Mouse (Mus musculus) neural tube, embryonic 10.5 days (tissue): ENCODE data around the gene Zfr2.
"Not testable (repeated sequence)": the region's sequence is repeated elsewhere in the genome, so short reads cannot be mapped to it uniquely, and the experiment has no call there.

Experiments
- DNase-seq: peaks from one replicate; pipeline ENCODE4 v3.0.0-alpha.2; 2017; ENCODE audit warnings: low spot score; ENCODE audit errors: extremely low spot score

Gene Zfr2

DNA sequence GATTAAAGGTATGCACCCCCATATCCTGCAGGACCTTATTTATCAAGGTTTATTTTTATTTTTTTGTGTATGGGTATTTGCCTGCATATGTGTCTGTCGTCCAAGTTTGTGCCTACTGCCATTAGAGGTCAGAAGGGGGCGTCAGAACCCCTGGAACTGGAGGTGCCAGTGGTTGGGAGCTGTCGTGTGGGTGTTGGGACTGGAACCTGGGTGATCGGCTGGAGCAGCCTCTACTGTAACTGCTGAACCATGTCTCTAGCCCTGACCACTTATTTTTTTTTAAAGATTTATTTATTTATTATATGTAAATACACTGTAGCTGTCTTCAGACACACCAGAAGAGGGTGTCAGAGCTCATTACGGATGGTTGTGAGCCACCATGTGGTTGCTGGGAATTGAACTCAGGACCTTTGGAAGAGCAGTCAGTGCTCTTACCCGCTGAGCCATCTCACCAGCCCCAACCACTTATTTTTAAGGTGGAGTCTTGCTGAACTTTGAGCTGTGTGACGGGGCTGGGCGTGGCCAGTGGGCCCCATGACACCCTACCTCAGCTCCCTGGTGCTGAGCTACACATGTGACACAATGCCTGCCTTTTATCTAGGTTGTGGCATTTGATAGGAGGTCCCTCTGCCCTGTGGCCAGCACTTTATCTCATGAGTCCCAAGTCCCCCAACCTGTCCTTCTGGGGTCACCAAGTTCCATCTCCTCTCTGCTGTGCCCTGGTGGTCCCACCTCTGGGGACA, 29.8 kb upstream of the Zfr2 start:
- DNase-seq: no peak

GRCm38 (mm10) chr10:81204137-81204536, 28.8 kb upstream of the Zfr2 start:
- DNase-seq: no peak

DNA sequence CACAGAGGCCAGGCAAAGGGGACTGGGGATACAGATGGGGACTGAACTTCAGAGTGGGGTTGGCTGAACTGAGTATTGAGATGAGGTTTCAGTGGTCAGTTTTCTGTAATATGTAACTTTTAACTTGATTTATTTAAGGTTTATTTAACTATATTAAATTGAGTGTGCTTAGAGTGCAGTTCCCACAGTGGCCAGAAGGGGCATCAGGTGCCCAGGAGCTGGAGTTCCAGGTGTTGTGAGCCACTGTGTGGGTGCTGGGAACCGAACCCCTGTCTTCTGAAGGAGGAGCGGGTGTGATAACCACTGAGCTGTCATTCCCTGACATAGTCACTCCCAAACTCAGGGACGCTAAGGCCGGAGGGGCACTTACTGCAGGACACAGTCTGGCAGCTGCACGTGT, 22.8 kb upstream of the Zfr2 start:
- no peak for DNase-seq

DNA sequence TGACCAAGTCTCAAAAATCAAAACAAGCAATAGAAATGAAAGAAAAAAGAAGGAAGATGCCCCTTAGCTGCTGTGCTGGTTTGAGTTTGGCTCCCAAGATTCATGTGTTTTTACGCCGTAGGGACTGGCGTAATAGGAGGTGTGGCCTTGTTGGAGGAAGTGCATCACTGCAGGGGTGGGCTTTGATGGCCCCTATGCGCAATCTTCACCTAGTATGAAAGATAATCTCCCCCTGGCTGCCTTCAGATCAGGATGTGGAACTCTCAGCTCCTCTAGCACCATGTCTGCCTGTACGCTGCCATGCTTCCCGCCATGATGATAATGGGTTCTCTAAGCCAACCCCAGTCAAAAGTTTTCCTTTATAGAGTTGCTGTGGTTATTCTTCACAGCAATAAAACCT, 16.7 kb upstream of the Zfr2 start:
- DNase-seq: no peak

- DNase-seq: no peak
Measured at GRCm38 (mm10) chr10:81216810-81217209, 16.1 kb upstream of the Zfr2 start.

- not testable (repeated sequence) for DNase-seq
Measured at GRCm38 (mm10) chr10:81217267-81217666, 15.7 kb upstream of the Zfr2 start.

DNA sequence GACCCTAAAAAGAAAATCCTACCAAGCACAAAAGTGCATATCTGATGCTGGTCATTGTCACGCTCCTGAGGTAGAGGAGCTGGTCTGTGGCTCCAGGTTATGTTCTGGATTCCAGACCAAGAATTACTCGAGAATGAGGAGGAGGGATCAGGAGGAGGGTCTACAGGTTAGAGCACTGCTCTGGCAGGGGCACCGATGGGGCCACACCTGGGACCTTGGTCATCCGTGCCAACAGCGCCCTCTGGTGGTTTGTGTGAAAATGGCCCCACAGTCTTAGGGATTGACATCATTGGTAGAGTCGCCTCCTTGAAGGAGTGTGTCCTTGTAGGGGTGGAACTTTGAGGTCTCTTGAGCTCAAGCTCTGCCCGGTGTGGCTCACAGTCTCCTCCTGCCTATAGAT, 15.0 kb upstream of the Zfr2 start:
- DNase-seq: peak; percentile 60

- DNase-seq: no peak
Measured at GRCm38 (mm10) chr10:81221402-81222015, 11.4 kb upstream of the Zfr2 start.

- not testable (repeated sequence) for DNase-seq
Measured at GRCm38 (mm10) chr10:81223731-81224130, 9.2 kb upstream of the Zfr2 start.

DNA sequence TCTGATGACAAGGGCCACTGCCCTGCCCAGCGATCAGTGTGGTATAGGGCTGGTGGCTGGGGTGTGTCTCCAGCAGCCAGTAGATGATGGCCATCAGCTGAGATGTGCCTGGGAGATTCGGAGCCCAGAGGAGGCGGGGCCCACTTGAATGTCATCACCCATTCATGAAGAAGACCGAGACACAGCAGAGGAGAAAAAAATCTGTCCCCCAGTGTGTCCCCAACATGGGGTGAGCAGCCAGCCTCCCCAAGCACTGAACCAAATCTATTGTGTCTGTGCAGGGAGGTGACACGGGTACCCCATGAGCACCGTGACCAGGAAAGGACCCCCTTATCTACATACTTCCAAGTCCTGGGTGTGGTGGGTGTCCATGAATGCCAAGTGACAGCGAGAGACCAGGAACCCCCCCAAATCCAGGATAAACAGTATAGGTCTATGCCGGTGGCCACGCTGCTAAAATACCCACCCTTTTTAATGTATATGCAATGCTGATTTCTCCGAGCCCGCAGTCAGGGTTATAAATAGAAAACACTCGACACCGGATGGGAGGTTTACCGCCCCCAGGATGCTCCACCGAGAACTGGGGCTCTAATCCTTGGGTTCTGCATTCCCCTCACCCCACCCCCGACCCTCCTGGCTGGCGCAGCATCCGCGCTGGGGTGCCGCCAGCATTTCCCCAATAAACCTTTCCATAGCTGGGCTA, 3.1 kb upstream of the Zfr2 start:
- no peak for DNase-seq

DNA sequence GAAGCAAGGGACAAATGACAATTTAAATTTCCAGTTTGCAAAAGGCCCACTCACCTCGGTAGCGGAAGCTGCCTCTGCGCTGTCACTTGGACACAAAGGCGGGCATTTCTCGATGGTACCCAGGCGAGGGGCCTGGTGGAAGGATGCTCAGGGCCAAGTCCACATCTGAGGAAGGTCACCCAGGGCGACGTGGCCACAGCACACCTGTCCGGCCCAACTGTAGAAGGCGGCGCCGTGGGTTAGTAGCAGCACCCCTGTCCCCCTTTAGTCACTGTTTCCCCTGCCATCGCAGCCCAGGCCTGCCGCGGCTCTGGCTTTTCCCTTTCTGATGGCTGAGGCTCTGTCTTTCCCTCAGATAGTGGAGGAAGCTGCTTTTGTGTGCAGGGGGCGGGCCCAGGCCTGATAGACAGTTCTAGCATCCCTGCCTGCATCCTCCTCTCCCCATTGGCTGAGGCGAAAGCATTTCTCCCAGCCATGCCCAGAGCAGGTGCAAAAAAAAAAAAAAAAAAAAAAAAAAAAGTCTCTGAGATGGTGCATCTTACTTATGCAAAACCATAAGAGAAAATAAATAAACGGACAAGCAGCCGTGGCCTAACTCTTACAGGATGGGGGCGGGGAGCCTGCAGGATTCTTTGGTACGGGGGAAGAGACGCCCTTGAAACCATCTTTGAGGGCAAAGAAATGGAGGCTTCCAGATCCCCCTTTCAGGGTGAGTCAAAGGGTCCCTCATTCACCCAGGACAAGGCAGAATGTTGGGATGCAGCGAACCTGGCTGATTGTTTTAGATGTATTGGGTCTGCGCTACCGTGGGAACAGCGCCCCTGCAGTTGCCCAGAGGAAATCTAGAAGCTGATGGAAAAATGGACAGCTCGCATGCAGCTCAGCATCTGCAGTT, 2.3 kb upstream of the Zfr2 start, which contains the start of gene Atcay:
Gene Atcay, minus strand, starts transcription at position 396 of the 895 bp plus-strand sequence.
- peak; percentile 40 for DNase-seq

DNA sequence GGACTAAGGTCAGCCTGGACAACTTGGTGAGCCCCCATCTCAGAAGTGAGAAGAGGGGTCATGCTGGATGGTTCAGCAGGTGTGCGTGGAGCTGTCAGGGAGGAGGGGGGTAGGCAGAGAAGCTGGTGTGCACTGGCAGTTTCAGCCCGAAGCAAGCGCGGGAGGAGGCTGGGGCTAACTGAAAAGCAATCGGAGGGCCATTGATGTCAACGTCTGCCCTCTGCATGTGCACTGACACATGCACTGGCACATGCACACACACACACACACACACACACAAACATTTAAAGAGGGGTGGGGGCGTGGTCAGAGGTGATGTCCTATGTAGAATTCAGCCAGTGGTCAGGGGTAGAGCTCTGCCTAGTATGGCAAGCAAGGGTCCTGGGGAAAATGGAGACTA, 1.5 kb upstream of the Zfr2 start:
- no peak for DNase-seq

DNA sequence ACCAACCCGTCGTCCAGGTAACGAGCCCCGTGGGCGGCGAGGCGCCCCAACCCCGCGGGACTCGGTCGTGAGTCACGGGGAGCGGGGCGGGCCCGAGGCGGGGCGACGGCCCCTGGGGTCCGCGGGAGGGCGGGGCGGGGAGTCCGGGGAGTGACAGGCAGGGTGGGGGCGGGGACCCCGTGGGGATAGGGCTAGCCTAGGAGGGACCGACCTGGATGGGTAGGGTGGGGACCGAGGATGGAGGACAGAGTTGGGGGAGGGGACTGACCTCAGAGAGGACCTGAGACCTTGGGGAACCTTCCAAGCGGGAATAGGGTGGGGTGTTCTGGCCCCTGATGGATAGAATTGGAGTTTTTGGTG, 251 bp downstream of the Zfr2 start:
- no peak for DNase-seq

DNA sequence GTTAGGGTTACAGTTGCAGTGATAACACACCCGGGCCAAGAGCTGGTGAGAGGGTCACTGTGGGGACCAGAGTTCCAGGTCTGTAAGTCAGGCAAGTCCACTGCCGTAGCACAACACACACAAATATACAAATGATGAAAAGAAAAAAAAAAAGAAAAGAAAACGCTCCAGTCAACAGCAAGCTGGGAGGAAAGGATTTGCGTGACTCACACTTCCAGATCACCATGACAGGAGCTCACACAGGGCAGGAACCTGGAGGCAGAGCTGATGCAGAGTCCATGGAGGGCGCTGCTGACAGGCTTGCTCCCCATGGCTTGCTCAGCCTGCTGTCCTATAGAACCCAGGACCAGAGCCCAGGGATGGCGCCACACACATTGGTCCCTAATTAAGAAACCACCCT, 1.3 kb downstream of the Zfr2 start:
- no peak for DNase-seq

GRCm38 (mm10) chr10:81236471-81237268, 3.7 kb downstream of the Zfr2 start:
- DNase-seq: no peak

- DNase-seq: no peak
Measured at GRCm38 (mm10) chr10:81238618-81239017, 5.7 kb downstream of the Zfr2 start.

DNA sequence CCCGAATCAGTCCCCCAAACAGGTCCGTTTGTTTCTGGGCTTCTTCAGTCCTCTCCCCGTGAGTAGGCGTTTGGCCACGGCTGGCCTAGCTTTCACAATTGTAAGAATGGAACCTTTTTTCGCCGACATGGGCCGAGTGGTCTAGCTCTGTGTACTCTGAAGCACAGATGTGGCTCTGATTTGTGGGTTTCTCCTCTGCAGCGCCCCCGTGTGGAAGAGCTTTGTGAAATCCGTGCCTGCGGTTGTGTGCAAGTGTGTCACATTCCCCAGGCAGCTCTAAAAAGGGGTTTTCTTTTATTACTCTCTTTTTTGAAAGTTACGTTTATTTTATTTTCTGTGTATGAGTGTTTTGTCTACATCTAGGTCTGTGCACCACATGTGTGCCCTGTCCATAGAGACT, 7.9 kb downstream of the Zfr2 start:
- peak; percentile 76 for DNase-seq

DNA sequence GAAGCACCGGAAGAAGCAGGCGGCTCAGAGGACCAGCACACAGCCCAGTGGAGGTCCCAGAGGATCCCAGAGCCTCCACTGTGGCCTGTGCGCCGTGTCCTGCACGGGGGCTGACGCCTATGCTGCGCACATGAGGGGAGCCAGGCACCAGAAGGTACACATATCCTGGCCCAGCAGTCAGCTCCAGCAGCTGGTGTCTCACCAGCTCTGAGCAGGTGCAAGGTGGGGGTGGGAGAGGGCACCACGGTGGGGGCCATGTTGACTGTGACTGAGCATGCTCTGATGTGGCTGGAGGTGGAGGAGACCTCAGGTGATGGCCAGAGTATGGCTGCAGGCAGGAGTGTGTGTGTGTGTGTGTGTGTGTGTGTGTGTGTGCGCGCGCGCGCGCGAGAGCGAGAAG, 9.1 kb downstream of the Zfr2 start:
- DNase-seq: no peak

- no peak for DNase-seq
Measured at GRCm38 (mm10) chr10:81244146-81244545, 11.2 kb downstream of the Zfr2 start.

DNA sequence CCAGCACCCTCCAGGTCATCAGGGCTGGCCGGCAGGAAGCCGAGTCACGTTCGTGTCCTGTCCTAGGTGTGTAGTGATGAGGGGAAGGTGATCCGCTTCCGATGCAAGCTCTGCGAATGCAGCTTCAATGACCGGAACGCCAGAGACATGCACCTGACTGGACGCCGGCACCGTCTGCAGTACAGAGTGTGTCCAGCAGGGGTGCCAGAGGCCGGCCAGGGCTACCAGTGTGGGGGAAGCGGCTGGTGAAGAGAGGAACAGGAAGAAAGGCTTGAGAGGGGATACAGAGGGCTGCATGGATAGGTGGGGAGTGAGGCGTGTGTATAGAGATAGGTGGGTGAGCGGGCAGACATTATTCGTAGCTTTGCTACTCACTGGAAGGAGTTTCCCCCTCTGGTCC, 11.6 kb downstream of the Zfr2 start:
- peak; percentile 89 for DNase-seq

- DNase-seq: no peak
Measured at GRCm38 (mm10) chr10:81245166-81245565, 12.2 kb downstream of the Zfr2 start.
